25 mouse cellular contexts compared by ENCODE assay signal in the genomic region with DNA sequence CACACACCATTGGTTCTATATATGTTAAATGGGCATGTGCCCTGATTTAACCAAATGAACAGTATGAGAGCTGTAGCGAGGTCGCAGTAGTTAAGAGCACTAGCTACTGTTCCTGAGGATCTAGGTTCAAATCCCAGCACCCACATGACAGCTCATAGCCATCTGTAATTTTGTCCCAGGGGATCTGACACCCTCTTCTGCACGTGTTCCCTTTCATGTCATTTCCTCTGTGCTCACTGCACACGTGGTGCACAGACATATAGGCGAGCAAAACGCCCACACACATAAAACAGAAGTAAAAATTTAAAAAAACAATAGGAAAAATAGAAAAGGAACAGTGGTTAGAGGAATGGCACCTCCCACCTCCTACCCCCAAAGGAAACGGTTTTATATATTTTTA.
DNase-seq lines count a peak whose midpoint lies in the region; ATAC-seq and TF ChIP-seq lines count a peak whose summit lies in the region.
"Had no signal": no experiment of that assay in that cellular context is flagged by ENCODE, and none has a peak within 500 bp of the region (broad histone marks: within the 10 kb centered on the region; RNA-seq: fewer than 3 reads in every experiment).

No protein-coding gene starts in this region.

- no peaks in the 10 kb centered on the region for H3K36me3 ChIP-seq in hindbrain, embryonic 12.5 days
- no peaks in the 10 kb centered on the region for H3K36me3 ChIP-seq in hindbrain, embryonic 10.5 days
- H3K36me3 ChIP-seq in CH12.LX (replicated peaks in 1 of 2; ENCODE audit: control insufficient read depth in 1 of 2, insufficient read depth in 1 of 2, low read length in 1 of 2) = no peaks in the 10 kb centered on the region
- no peaks in the 10 kb centered on the region for H3K36me3 ChIP-seq in liver, postnatal 0 days (replicated peaks; ENCODE audit: insufficient read depth, low read length)
- H3K36me3 ChIP-seq: forebrain, embryonic 12.5 days; midbrain, embryonic 12.5 days had no signal

- TF ChIP-seq EP300 in CH12.LX (IDR thresholded peaks at IDR 0.05; ENCODE audit: low read length) = peak; percentile 21; the same call in 1 of the 2 replicates
- no peak for TF ChIP-seq EP300 in liver, postnatal 0 days (IDR thresholded peaks at IDR 0.05; ENCODE audit: low read depth)

- in situ Hi-C loops in CH12.LX (cut with MboI; ENCODE audit: low pct_ligation_motif_present, low pct_unique_long_range_greater_than_20kb, low sequenced_read_pairs) = no loop called here

- no peaks in the 10 kb centered on the region for H3K9me3 ChIP-seq in hindbrain, embryonic 12.5 days (replicated peaks)
- H3K9me3 ChIP-seq in hindbrain, embryonic 10.5 days = no peaks in the 10 kb centered on the region
- no peaks in the 10 kb centered on the region for H3K9me3 ChIP-seq in CH12.LX (replicated peaks; ENCODE audit: low read length)
- no peaks in the 10 kb centered on the region for H3K9me3 ChIP-seq in liver, postnatal 0 days (ENCODE audit: low read length)
- H3K9me3 ChIP-seq: forebrain, embryonic 12.5 days; midbrain, embryonic 12.5 days had no signal

- H3K9ac ChIP-seq in hindbrain, embryonic 12.5 days = no peak overlapping the region
- no peak overlapping the region for H3K9ac ChIP-seq in CH12.LX (ENCODE audit: insufficient read depth, low read depth)
- H3K9ac ChIP-seq in liver, postnatal 0 days (replicated peaks) = no peak overlapping the region
- H3K9ac ChIP-seq: forebrain, embryonic 12.5 days; midbrain, embryonic 12.5 days had no signal

- no peak for TF ChIP-seq RAD21 in CH12.LX (IDR thresholded peaks at IDR 0.05; ENCODE audit: low read depth, low read length)

- WGBS in hindbrain, embryonic 12.5 days = 84% methylated on average over 7 of the region's 7 CpGs
- 85% methylated on average over 7 of the region's 7 CpGs for WGBS in hindbrain, embryonic 10.5 days
- WGBS in liver, postnatal 0 days (ENCODE audit: insufficient replicate concordance) = 52% methylated on average over 7 of the region's 7 CpGs

- dilution Hi-C loops in CH12.LX (cut with MboI; ENCODE audit: extremely low pct_ligation_motif_present, extremely low pct_unique_long_range_greater_than_20kb, low sequenced_read_pairs) = no loop called here

- H3K27me3 ChIP-seq in hindbrain, embryonic 12.5 days = no peaks in the 10 kb centered on the region
- peaks cover 31% of the 10 kb centered on the region for H3K27me3 ChIP-seq in hindbrain, embryonic 10.5 days (ENCODE audit: insufficient read depth, poor library complexity, severe bottlenecking)
- H3K27me3 ChIP-seq in CH12.LX (replicated peaks) = no peaks in the 10 kb centered on the region
- no peaks in the 10 kb centered on the region for H3K27me3 ChIP-seq in liver, postnatal 0 days (ENCODE audit: insufficient read depth, low read length)
- H3K27me3 ChIP-seq: midbrain, embryonic 12.5 days; Patski had no signal

- H3K27ac ChIP-seq in hindbrain, embryonic 12.5 days = 0 out of 2 replicates have a peak overlapping the region, but pooled peaks have one; percentile 89
- H3K27ac ChIP-seq in hindbrain, embryonic 10.5 days = no peak overlapping the region
- no peak overlapping the region for H3K27ac ChIP-seq in CH12.LX (ENCODE audit: insufficient read depth, low read depth)
- no peak overlapping the region for H3K27ac ChIP-seq in liver, postnatal 0 days (ENCODE audit: low read depth)
- H3K27ac ChIP-seq: kidney, postnatal 0 days; stomach, postnatal 0 days had no signal

- no peak for DNase-seq in hindbrain, embryonic 10.5 days (ENCODE audit: low spot score)
- DNase-seq in CH12.LX (ENCODE audit: extremely low read depth) = no peak
- DNase-seq in thymus, postnatal 25 days = peak; percentile 35
- no peak for DNase-seq in layer of hippocampus, postnatal 10 days (ENCODE audit: low spot score in 2 of 2)
- no peak for DNase-seq in cerebellum, postnatal 4 days (ENCODE audit: low spot score in 2 of 2)
- no peak for DNase-seq in liver, postnatal 0 days
- DNase-seq: adrenal gland, postnatal 25 days; cerebellum, adult 11 months; cerebellum, postnatal 25 days; heart, adult 18-20 months; heart, postnatal 36 days; kidney, adult 18-20 months; layer of hippocampus, postnatal 36 days; liver; lung, adult 18-20 months; lung, postnatal 36 days; right cerebral cortex, postnatal 25 days had no signal

- H3K79me2 ChIP-seq in CH12.LX (replicated peaks; ENCODE audit: control insufficient read depth, extremely low read depth, insufficient read depth, poor library complexity, severe bottlenecking) = no peaks in the 10 kb centered on the region

- no peak overlapping the region for H3K4me2 ChIP-seq in hindbrain, embryonic 12.5 days (replicated peaks)
- H3K4me2 ChIP-seq in CH12.LX (ENCODE audit: insufficient read depth, low read depth, poor library complexity, severe bottlenecking) = no peak overlapping the region
- no peak overlapping the region for H3K4me2 ChIP-seq in liver, postnatal 0 days (ENCODE audit: low read depth, low read length)
- H3K4me2 ChIP-seq: forebrain, embryonic 12.5 days; midbrain, embryonic 12.5 days had no signal

- peaks cover 56% of the 10 kb centered on the region for H3K4me1 ChIP-seq in hindbrain, embryonic 12.5 days
- peaks cover 81% of the 10 kb centered on the region for H3K4me1 ChIP-seq in hindbrain, embryonic 10.5 days (replicated peaks)
- H3K4me1 ChIP-seq in CH12.LX (ENCODE audit: control insufficient read depth in 1 of 2, insufficient read depth in 2 of 2) = peaks cover 21 to 27% of the 10 kb centered on the region in 2 experiments
- peaks cover 10% of the 10 kb centered on the region for H3K4me1 ChIP-seq in liver, postnatal 0 days (ENCODE audit: insufficient read depth)

- TF ChIP-seq CTCF in CH12.LX (conservative IDR thresholded peaks at IDR 0.05 in 1 of 2, IDR thresholded peaks at IDR 0.05 in 1 of 2; ENCODE audit: low read depth in 2 of 2, low read length in 2 of 2) = no peak
- TF ChIP-seq CTCF in liver, postnatal 0 days (IDR thresholded peaks at IDR 0.05; ENCODE audit: low read depth) = no peak

- ATAC-seq in hindbrain, embryonic 12.5 days (ENCODE audit: low FRiP score) = no peak
- ATAC-seq in megakaryocyte, adult 5-6 weeks (ENCODE audit: poor library complexity, severe bottlenecking) = peak; percentile 57; the same call in 1 of the 2 replicates
- ATAC-seq in liver, postnatal 0 days = no peak
- ATAC-seq: hindbrain, embryonic 16.5 days; Patski had no signal

- no peak overlapping the region for H3K4me3 ChIP-seq in hindbrain, embryonic 12.5 days
- no peak overlapping the region for H3K4me3 ChIP-seq in hindbrain, embryonic 10.5 days
- no peak overlapping the region for H3K4me3 ChIP-seq in CH12.LX (replicated peaks in 1 of 3; ENCODE audit: low read depth in 2 of 3, low read length in 2 of 3, poor library complexity in 1 of 3)
- H3K4me3 ChIP-seq in liver, postnatal 0 days (ENCODE audit: low read depth, low read length) = no peak overlapping the region
- H3K4me3 ChIP-seq: forebrain, embryonic 12.5 days; midbrain, embryonic 12.5 days had no signal

- TF ChIP-seq POLR2A in CH12.LX (IDR thresholded peaks at IDR 0.05; ENCODE audit: low read depth, low read length) = no peak

TF ChIP-seq in CH12.LX, 34 proteins besides CTCF, POLR2A, EP300 and RAD21:
- no peak for TF ChIP-seq RCOR1 (conservative IDR thresholded peaks at IDR 0.05; ENCODE audit: low read depth, low read length)
- TF ChIP-seq E2F4 (IDR thresholded peaks at IDR 0.05; ENCODE audit: insufficient replicate concordance, low read depth, low read length) = no peak
- peak; percentile 73 for TF ChIP-seq MYC (IDR thresholded peaks at IDR 0.05; ENCODE audit: low read depth, low read length)
- TF ChIP-seq BHLHE40 (IDR thresholded peaks at IDR 0.05; ENCODE audit: low read depth, low read length) = peak; percentile 94
- TF ChIP-seq ZNF384 (IDR thresholded peaks at IDR 0.05; ENCODE audit: low read depth, low read length) = no peak
- TF ChIP-seq MAZ (IDR thresholded peaks at IDR 0.05; ENCODE audit: low read depth, low read length) = no peak
- no peak for TF ChIP-seq SIN3A (IDR thresholded peaks at IDR 0.05; ENCODE audit: low read length)
- TF ChIP-seq CHD1 (IDR thresholded peaks at IDR 0.05; ENCODE audit: low read depth, low read length) = no peak
- TF ChIP-seq CHD2 (IDR thresholded peaks at IDR 0.05; ENCODE audit: low read length) = 0 out of 2 replicates have a peak, but pooled peaks have one; percentile 12
- TF ChIP-seq USF1 (IDR thresholded peaks at IDR 0.05; ENCODE audit: low read depth, low read length) = peak; percentile 23
- TF ChIP-seq ETS1 (conservative IDR thresholded peaks at IDR 0.05; ENCODE audit: low read depth, low read length) = peak; percentile 59
- TF ChIP-seq IRF4 (IDR thresholded peaks at IDR 0.05; ENCODE audit: low read depth, low read length) = no peak
- no peak for TF ChIP-seq NELFE (IDR thresholded peaks at IDR 0.05; ENCODE audit: low read depth, low read length)
- TF ChIP-seq MXI1 (IDR thresholded peaks at IDR 0.05; ENCODE audit: low read depth, low read length) = peak; percentile 43; the same call in 1 of the 2 replicates
- peak; percentile 82 for TF ChIP-seq MAX (IDR thresholded peaks at IDR 0.05; ENCODE audit: low read length)
